Mouse (Mus musculus): ENCODE measurements around the gene Ccdc81. TPM values are rescaled to one million over a fixed set of nuclear protein-coding genes. Genes with fewer than 3 reads are reported as not detected.

Gene Ccdc81
- polyA plus RNA-seq (2012; rRNA removed), result 1.0 and 1.1 TPM in 2 replicates

DNA sequence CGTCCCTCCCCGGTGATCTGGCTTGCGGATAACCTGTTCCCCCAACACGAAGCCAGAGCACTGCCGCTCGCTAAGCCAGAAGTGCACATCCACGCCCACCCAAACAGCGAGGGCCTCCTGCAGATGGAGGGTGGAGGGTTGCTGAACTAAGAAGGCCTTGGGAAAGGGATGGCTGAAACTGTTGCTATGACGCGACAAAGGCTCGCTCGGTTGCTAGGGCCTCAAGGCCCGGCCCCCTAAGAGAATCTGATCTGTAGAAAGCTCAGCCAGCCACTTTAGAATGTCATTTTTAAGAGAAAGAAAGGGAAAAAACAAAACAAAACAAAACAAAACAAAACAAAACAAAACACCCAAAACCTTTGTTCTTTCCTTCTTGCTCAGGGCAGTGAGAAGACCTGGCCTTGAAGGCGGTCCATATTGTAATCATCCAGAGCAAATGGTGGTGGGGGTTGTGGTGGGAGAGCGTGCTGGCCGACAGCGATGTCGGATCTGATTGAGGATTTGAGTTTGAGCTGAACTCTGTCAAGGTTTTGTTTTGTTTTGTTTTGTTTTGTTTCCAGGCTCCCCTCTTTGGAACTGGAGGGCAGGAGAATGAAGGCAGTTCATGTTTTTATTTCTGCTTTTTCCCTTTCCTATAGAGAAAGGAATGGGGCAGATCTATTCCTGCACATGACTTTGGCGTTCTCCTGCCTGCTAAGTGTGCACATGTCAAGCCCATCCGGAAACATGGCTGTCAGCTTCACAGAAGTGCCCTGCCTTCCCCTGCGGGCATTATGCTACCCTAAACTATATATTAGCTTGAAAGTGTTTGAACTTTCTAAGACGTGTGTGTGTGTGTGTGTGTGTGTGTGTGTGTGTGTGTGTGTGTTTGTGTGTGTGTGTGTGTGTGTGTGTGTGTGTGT is at the start of gene Ccdc81:
Gene Ccdc81 (minus strand): TSS at position 188 of the 902 bp plus-strand sequence.

DNA sequence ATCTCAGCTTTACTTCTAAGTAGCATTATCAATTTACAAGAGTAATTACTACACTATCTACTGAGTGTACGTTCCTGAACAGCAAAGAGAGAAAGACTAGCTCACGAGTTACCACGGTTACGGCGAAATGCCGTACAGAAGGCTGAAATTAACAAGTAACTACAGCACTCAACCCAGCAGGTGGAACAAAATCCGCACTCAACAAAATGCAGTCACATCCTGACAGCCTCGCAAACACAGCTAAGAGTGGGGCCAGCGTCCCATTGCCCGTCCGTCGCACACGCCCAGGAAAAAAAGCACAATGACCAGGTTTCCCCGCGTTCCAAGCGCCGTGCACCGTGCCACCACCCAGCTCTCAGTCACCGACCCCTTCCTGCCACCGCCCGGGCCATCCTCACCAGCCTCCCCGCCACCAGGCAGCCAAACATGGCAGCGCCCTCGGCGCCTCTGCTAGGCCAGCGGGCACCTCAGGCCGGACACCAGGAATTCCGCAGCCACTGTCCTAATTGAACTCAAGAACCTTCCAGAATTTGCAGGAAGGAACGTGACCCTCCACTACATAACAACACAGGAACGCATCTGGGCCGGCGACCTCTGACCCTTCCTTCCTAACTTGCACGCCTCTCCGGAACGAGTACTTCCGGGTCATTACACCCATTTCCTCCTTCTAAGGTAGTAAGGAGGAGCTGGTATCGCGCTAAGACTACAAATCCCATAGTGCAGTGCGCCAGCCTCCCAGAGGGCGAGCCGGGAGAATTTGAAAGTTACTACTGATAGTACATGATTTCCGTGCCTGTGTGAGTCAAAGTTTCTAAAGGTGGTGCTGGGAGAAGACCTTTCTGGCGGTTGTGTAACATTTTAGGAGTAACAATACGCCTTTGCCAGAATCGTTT is 37.4 kb upstream of the Ccdc81 start, which contains the start of gene Hikeshi:
Gene Hikeshi (minus strand): TSS at position 634 of the 893 bp plus-strand sequence.

Other genes starting within 250 kb of the Ccdc81 start
- 83.1 and 104 TPM in 2 replicates for gene Hikeshi, start 37.6 kb upstream of the Ccdc81 start, polyA plus RNA-seq (2012; rRNA removed)
- 68.0 and 72.6 TPM in 2 replicates for gene Eed, start 77.4 kb upstream of the Ccdc81 start, polyA plus RNA-seq (2012; rRNA removed)
- 167 and 169 TPM in 2 replicates for gene Picalm, start 226.6 kb upstream of the Ccdc81 start, polyA plus RNA-seq (2012; rRNA removed)

All from central nervous system, embryonic 14 days (tissue).